Mouse (Mus musculus) lung, postnatal 14 days (tissue): ENCODE data around the gene Otx1.

Experiments
- DNase-seq: peaks from one replicate; pipeline ENCODE4 v3.0.0; 2021

The Otx1 gene

DNA sequence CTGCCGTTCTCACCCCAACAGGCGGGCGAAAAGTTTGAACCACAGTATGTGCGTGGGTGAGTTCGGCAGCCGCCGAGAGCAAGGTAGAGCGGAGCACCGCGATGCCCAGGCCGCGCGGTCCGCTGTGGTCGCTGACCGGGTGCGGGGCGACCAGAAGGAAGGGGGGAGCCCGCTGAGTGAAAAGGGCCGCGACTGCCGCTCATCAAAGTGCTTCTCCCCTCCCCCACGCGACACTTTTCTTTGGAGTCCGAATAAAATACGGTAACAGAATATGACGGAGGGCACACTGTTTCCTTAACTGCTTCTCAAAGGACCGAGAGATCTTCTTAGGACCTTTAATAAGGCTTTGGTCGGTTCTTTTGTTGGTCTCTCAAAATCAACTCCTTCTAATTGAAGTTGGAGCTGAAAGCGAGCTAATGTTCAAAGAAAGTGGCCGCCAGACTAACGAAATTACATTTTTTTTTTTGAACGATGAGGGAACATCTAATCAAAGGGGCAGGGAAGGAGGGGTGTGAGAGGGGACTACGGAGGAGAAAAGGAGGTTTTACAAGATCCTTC, at the start of gene Otx1:
Gene Otx1 (minus strand): TSS at position 115 of the 558 bp plus-strand sequence.
- DNase-seq = peak; percentile 9

DNA sequence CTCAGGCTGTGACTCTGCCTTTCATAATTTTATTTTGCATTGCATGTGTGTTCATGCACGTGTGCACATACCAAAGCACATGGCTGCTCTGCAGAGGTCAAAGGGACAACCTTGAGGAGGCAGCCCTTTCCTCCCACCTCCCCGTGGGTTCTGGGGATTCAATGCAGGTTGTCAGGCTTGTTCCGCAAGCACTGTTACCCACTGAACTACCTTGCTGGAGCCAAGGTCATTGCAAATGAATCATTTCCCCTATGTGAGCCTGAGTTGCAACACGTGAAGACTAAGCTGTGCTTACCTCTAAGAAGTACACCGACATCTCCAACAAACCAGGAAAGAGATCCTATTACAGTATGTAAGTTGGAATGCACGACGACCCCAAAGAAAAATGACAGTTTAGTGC, 48.2 kb upstream of the Otx1 start:
- no peak for DNase-seq

DNA sequence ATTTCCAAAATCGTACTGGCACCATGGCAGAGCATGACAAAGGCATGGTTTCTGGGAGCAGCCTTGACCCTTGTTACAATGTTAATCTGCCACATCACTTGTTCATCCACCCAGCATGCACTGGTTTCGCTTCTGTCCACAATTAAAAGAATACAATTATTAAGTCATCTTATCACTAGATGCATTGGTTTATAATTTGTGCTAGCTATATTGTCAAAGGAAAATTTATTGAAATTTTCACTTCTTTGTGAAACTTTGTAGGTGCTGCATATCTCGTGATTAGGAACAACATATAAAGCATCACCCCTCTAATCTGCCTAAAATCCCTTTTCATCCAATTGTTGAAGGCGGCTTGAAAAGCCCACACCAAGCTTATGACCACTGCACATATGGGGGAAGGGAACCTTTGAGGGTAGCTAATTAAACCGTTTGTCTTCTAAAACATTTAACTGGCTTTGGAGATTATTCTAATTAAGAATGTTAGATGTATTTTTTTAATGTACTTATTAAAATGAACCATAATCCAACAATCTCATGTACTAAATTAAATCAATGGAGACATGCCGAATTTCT, 37.2 kb upstream of the Otx1 start:
- no peak for DNase-seq

DNA sequence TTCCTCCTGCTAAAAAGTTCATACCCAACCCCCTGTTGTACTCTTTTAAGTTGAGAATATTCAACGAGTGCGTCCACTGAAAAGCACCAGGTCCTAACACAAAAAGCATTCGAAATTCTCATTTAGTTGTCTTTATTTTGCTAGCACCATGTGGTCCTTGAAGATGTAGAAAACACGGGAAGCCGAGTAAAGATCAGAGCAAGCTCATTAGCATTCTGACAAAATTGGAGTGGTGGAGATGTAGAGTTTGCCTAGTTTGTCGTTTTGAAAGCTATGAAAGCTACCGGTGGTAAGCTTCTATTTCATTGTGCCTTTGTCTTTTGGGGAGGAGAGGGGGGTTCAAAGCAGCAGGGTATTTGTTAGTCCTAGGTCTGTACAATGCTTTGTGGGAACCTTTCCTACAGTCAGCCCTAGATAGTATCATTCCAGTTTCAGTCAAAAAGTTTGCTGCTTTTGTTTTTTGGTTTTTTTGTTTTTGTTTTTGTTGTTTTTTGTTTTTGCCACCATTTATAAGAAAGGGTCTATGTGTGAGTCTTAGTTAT, 31.9 kb upstream of the Otx1 start:
- DNase-seq = no peak

DNA sequence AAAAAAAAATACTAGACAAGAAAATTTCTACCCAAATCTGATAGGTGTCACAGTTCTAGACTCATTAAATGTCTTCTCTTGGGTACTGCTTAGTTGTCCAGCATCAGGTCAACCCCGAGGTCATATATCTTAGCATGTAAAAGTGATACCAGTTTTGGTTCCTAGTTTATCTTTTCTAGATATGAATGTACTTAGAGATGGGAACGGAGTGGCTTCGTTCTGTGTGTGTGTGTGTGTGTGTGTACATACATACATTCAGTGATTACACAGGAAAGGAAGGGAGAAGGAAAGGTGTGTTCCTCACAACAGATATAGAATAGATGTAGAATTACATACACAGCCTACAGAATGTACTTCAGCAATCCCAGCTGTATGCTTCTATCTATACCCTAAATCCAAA, 30.9 kb upstream of the Otx1 start:
- DNase-seq = no peak

DNA sequence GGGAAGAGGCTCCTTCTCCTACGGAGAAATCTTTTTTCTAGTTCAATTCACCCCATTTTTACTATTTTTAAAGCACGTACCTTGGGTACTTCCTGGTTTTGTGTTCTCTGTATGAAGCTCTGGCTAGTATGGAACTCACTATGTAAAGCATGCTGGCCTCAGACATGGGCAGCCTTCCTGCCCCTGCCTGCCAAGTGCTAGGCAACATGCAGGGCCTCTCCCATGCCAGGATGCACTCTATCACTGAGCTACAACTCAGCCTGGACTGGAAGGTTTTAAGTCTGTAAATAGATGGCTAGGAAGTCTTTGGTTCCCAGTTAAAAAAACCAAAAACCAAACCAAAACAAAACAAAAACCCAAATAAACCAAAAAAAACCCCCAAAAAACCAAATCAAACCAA, 17.9 kb upstream of the Otx1 start:
- no peak for DNase-seq

DNA sequence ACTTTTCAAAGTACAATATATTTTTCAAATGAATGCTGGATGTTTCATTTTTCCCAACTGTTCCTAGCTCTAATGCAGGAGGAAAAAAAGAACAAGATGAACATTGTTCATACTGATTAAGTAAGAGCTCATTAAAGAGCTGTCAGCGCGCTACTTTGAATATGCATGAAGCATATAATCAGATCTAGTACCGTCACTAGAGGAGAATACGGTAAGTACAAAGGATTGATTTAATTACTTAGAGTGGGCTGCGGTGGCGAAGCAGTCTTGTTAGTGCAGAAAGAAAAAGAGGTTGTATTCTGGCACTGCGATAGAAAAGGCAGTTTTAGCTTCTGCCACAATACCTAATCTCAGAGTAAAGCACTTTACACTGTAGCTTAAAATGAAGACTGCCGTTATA, 14.7 kb upstream of the Otx1 start:
- no peak for DNase-seq

DNA sequence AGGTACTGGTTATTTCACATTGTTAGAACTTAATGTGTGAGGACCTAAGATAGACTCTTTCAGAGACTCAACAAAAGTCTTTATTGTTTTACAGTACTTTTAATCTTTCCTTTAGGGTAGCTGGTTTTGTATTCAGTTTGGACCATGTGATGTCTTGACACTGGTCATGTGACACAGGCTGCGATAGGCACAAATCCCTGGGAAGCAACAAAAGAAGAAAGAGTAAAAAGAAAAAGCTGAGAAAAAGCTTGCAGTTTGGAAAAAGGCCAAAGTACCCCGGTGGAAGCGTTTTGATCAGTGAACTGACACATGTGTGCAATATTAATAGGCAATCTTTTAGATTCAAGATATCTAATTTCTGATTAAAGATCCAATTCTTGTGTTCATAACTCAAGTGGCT, 13.6 kb upstream of the Otx1 start:
- DNase-seq = no peak

DNA sequence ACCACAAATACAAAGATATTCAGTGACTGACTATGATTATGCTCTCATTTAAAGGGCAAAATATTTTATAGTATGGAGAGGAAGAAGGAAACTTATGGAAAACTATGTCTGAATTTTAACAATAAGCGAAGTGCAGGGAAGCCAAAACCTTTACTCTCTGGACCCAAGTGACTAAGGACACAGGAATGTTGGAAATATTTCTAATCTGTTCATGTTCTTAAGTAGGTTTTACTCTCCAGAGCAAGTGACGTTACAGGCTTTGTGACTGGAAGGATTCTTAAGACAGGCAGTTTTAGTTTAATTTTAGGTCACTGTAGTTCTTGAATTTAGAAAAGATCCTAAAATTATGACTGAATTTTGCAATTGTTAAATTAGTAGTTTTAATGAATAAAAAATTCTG, 6.1 kb upstream of the Otx1 start:
- no peak for DNase-seq

DNA sequence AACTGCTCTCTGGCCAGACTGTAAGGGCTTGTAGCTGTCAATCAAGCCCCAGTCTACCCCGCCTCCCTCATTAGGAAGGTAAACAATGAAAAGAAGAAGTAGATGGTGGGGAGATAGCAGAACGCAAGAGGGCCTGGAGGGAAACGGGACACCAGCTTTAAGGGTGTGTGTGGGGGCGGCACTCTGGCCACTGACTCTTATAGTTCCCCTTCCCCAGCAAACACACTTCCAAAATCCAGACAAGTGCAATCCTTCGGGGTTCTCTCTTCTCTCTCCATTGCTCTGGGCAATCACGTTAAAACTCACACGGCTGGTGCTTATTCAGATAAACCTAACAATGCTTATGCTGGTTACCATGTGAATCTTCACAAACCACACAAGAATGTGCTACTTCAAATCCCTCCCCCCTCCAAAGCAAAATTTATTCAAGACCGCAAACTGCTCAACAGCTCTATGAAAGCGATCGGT, 5.5 kb upstream of the Otx1 start:
- peak; percentile 2 for DNase-seq

DNA sequence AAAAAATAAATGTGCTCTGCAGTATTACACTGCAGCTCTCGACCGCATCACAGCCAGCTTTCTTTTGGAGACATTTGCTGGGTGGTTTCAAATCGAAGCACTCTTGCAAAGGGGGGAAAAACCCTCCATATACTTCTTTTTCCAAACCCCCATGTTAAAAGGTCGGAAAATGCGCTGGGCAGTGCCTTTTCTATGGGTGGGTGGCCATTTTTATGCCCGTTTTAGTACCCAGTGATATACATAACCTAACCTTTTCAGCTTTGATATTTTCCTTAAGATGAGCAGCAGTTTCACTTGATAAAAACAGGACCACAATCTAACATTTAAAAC, 5.0 kb upstream of the Otx1 start:
- DNase-seq = no peak

DNA sequence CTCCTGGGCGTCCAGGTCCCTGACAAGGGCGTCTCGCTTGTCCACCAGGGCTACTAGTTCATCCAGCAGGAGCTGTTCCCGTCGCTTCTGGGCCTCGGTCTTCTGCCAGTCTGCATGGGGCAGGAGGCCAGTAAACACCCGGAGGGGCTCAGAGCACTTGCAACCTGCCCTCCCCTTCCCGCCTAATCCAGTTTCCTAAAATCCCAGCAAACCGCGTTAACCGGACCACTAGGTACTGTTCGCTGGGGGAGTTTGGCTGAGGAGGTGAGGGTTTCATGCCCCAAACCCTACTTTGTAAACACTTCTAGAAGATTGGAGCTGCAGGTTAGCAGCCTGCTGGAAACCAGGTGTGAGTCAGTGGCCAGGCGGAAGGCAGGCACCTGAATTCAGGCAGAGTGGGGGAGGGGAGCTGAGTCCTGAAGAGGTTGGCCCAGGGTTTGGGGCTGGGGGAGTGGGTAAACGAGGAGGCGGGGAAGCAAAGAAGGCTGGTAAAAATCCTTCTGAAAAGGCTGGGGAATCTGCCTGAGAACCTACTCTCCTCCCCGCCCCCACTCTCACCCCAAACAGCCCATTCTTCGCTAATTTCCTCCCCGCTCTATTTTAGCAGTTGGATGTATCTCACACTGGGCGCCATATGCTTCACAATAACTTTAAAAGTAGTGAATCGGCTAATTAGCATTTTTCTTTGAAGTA, 4.5 kb upstream of the Otx1 start:
- DNase-seq = no peak

DNA sequence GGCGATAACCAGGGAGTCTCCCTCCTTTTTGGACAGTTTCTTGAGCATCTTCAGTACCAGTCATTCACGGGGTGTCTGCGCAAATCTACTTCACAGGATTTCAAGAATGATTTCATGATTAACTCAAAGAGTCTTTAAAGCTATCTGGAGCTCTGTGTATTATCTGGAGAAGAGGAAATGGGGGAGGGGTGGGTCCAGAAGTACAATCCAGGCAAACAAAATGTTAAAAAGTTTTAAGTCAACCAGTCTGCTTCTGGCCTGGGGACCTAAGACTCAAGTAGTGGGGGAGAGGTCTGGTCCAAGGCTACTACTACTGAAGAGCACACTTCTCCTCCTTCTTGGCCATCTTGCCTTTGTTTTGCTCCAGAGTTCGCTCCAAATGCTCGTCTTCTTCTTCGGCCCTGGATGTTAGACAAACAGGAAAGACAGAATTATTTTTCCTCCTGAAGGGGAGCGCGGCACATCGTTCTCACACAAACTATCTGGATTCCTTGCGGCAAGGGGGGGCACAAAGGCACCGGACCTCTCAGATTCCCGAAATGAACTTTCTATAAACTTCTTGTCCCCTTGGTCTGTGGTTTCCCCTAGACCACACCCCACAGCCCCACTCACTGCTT, 3.9 kb upstream of the Otx1 start:
- DNase-seq = no peak

DNA sequence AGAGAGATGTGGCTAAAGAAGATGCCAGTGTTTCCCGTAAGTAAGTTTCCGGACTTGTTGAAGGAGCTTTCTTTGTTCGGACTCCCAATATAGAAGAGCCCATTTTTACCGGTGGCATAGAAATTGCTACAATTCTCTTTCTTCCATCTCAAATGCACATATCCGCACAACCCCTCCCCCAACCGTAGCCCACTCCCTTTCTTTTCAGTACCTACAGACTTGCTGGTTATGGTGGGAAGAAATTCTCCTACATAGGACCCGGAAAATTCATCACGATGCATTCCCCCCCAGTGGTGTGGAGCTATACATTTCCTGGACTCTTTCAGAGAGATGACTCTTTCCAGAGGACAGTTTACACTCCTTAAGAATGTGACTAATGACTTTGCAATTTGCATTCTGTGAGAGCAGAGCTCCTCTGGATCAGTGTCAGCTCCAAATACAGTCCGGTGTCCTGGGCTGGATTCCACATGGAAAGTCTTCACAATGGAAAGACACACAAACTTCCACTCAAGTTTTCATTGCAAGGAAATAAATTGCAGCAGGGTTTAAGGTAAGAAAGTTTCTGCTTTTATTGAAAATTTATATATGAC, 2.7 kb upstream of the Otx1 start:
- no peak for DNase-seq

DNA sequence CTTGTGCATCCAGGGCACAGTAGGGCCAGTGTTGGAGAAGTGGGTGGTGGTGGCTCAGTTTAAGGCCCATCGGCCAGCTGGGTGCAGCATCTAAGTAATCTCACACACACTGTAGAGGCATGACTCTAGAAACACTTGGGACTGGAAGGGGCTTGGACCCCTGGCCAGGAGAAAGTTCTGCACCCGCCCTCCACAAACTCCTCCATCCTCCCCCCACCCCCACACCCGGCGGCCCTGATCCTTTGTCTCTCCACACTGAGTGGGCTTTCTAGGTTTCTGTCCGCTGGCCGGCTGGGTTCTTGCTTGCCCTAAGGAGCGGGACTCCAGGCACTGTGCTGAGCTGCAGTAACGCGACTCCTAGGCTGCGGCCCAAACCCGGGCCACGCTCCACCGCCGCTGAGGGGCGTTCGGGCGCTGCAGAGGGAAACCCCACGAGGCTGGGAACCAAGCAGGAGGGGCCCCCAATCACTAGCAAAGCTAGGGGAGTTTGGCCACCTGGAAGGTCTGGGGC, 1.7 kb upstream of the Otx1 start:
- no peak for DNase-seq

DNA sequence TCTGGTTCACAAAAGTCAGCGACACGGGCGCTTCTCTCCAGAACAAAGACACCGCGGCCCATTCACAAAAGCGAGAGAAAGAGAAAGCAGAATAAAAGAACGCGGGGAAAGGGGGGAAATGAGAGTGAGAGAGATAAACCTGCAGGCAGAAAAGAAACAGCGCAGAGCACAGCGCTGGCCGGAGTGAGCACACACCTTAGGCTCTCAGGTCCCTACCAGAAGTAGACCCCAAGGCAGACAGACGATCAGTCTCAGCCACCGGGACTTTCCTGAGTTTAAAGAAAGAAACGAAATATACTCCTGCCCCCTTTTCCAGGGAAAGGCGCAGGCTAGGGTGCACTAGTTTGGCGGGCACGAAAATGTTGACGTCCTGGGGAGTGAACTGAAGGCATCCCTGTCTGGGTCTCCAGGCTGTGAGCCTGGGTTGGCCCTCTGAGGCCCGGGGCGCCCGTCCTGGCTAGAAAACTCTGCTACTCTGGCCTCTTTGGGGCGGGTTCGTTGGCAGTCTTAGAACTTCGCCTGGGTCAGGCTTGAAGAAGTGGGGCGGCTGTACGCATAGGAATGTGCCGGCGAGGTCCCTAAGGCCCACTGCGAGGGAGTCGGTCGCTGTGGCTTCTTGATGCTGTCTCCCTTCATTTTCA, 764 bp upstream of the Otx1 start:
- peak; percentile 14 for DNase-seq

DNA sequence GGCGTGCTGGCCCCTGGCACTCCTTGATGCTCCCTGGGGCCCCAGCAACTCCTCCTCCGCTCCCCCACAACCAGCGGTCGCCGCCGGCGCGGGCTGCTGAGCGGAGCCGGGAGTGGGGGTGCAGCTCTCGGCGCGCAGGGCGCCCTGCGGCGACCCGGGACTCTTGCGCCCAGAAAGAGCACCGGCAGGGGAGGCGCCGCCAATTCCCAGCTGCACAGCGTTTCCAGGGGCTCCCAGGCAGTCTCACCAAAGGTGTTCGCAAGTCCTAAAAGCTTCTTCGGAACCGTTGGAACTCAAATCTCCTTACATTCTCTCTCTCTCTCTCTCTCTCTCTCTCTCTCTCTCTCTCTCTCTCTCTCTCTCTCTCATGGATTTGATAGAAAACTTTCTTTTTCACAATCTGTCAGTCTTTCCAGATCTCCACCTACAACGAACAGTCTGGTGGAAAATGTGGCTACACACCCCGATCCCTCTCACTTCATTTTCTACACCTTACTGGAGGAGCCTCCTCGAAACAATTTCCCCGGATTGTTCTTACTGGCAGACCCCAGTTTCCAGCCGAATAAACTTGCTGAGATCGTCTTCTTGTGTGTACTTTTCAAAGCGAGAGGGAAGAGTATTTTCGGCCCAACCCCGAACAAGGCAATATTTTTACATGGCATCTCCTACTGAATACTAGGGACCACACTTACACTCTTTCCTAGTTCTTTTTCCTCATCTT, 475 bp downstream of the Otx1 start:
- peak; percentile 10 for DNase-seq

DNA sequence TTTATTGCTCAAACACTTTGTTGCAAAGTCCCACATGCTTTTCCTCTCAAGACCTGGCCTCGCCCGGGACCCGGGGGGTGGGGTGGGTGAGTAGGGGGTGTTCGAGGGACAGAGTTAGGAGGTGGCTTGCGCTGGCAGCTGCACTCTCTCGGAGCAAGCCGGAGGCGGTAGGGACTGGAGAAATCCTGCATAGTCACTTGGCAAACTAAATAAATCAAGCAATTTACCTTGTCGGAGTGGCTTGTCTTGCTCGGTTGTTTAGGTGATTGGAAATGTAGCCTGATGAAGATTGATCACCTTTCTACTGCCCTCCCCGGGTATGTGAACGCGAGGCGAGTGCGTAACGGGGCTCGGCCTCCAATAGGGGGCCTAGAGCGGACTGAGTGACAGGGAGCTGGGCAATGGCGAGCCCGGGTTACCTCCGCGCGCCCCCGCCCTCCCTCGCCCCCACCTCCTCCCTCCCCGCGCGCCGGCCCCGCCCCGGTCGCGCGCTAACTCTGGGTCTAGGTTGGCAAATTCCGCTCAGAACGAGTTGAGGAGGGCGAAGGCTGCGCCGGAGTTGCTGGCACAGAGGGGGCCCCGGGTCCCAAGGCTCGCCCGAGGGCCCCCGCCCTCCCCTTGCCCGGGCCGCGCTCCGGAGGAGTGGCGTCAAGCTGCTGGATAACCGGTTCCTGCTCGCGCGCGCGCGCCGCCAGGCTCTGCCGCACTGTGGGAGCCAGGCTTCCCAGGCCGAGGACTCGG, 1.2 kb downstream of the Otx1 start:
- DNase-seq = peak; percentile 39

DNA sequence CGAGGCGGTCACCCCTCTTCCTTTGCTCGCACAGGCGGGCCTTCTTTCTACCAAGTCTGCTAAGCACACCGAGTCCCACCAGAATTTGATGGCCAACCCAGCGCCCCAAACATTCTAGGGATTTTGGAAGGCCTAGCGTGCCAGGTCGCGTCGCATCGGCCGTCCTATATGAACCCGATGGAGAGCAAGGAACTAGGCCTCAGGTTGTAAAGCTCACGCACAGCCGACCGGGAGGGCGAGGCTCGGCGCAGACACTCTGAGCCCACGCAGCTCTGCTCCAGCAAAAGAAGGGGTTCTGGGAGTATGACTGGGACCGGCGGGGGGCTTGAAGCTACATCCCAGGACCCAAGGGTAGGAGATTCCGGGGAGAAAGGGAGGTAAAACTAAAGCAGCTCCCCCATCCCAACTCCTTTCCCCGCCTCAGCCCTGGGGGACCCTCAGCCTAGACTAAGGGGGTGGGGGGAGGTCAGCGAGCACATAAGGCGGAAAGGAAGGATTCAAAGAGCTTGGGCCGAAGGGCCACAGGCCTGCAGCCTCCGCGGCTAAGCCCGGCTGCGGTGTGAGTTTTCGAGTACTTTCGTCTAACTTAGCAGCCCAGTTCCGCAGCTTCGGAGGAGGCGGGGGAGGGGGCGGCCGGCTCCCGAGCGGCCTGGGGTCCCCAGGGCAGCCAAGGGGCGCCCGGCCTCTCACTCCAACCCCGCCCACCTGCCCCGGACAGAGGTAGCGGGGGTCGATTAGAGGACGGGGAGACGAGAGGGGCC, 2.2 kb downstream of the Otx1 start:
- DNase-seq = no peak

DNA sequence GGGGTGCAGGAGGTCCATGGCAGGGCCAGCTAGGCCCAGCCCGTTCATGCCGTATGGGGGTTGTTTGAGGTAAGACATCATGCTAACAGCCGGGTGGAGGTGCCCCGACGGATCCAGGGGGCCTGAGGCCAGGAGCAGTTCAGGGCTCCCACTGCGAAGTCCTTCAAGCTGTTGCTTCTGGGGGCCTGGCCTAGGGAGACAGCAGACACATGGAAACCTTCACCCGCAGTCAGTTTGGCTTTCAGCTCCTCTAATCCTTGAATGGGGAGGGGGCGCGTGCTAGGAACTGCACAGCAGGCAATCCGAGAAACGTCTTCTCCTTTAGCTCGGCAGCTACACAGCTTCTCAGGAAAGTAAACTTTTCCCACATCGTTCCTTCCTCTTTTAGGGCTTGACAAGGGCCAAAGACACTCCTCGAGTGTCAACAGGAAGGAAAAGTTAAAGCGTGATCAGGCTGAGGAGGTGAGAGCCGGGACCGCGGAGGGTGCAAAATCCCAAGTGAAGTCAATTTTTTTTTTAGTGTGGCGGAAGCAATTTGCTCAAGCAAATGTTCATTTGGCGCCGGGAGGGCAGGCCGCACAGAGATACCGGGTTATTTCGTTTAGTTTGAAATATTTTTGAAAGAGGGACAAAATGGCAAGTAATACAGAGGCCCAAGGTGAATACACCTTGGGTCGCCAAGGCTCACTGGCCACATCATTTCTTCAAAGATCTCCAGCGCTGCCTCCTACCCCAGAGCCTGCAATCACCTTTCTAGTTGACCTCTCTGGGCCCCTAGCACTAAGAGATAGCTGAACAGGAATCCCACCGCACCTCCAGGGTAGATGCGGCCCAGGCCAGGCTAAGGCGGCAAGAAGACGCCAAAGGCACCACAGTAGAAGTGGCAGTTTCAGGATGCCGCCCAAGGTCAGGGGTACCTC, 3.0 kb downstream of the Otx1 start:
- no peak for DNase-seq
